Mouse (Mus musculus) heart, embryonic 11.5 days (tissue): Measurements from ENCODE around the gene Kdelr1. TPM values are rescaled to one million over a fixed set of nuclear protein-coding genes. Genes with fewer than 3 reads are reported as not detected.

Source experiments
- ATAC-seq: fragments of 200-750 bp; cut with Nextera tagmentation; replicated peaks from 2 replicates; pipeline ENCODE4 v1.8.0; 2017; ENCODE audit warnings: moderate library complexity; ENCODE audit not compliant: insufficient number of reproducible peaks, low FRiP score, low TSS enrichment
- H3K27ac ChIP-seq: fragments of 300-500 bp; sonication (generic); 2 replicates; pipeline ENCODE4 v1.5.1; 2014; ENCODE audit warnings: mild to moderate bottlenecking, low read depth, low read length
- H3K27me3 ChIP-seq: fragments of 300-500 bp; sonication (generic); 2 replicates; pipeline ENCODE4 v1.6.1; 2014; ENCODE audit warnings: mild to moderate bottlenecking, low read length, mixed read lengths; ENCODE audit not compliant: control insufficient read depth, insufficient read depth
- H3K36me3 ChIP-seq: fragments of 300-500 bp; sonication (generic); 2 replicates; pipeline ENCODE4 v1.6.1; 2014; ENCODE audit warnings: mild to moderate bottlenecking, low read length, moderate library complexity, mixed read lengths; ENCODE audit not compliant: control insufficient read depth, insufficient read depth
- H3K4me1 ChIP-seq: fragments of 300-500 bp; sonication (generic); 2 replicates; pipeline ENCODE4 v1.6.1; 2014; ENCODE audit warnings: low read length; ENCODE audit not compliant: control insufficient read depth, insufficient read depth
- H3K4me2 ChIP-seq: fragments of 300-500 bp; sonication (generic); 2 replicates; pipeline ENCODE4 v1.6.1; 2014; ENCODE audit warnings: mild to moderate bottlenecking, moderate library complexity
- H3K4me3 ChIP-seq: fragments of 300-500 bp; sonication (generic); 2 replicates; pipeline ENCODE4 v1.5.1; 2014; ENCODE audit warnings: low read depth, low read length
- H3K9ac ChIP-seq: fragments of 300-500 bp; sonication (generic); 2 replicates; pipeline ENCODE4 v1.6.1; 2014; ENCODE audit warnings: mild to moderate bottlenecking, low read depth, low read length, moderate library complexity
- H3K9me3 ChIP-seq: fragments of 300-500 bp; sonication (generic); replicated peaks from 2 replicates; pipeline ENCODE4 v1.6.1; 2016; ENCODE audit warnings: low read length; ENCODE audit not compliant: control insufficient read depth
- WGBS: fragments of 180-500 bp; shearing (Covaris S2); extraction: QIAGEN DNeasy Blood & Tissue Kit; methylation state at CpG from one replicate; pipeline ENCODE4 v1.1.7; 2014; ENCODE audit not compliant: insufficient replicate concordance; 5-methylcytosine and 5-hydroxymethylcytosine counted together
- polyA plus RNA-seq: library from polyadenylated mRNA; unstranded; fragments of >200 nt; fragmentation: Nextera tagmentation; extraction: Ambion mirVana; gene quantifications from 2 replicates; pipeline ENCODE4 v1.2.1, GENCODE M21; 2014

Kdelr1 gene
- 76.0 and 115 TPM in 2 replicates for polyA plus RNA-seq

GRCm38 (mm10) chr7:45872624-45873023 lies at the start of gene Kdelr1:
TSS of gene Kdelr1 (plus strand) at chr7:45872772.
- H3K27me3 ChIP-seq = peaks cover 44% of the 10 kb centered on the region
- peak within 1 kb of the TSS; percentile 92 for H3K4me2 ChIP-seq
- no peaks in the 10 kb centered on the region for H3K9me3 ChIP-seq
- H3K27ac ChIP-seq = peak within 1 kb of the TSS; percentile 87
- peak within 1 kb of the TSS; percentile 97 for H3K9ac ChIP-seq
- H3K4me3 ChIP-seq = peak within 1 kb of the TSS; percentile 91
- peaks cover 26% of the 10 kb centered on the region for H3K36me3 ChIP-seq
- peaks cover 31% of the 10 kb centered on the region for H3K4me1 ChIP-seq
- 1% methylated on average over 17 of the region's 18 CpGs for WGBS
- ATAC-seq = peak; percentile 70

GRCm38 (mm10) chr7:45824598-45824997 lies 48.0 kb upstream of the Kdelr1 start, which contains the start of gene Kcnj14:
TSS of gene Kcnj14 (minus strand) at chr7:45824782.
- WGBS = 52% methylated on average over 7 of the region's 7 CpGs

GRCm38 (mm10) chr7:45826631-45827030 lies 45.9 kb upstream of the Kdelr1 start:
- Histone ChIP-seq H3K36me3 (peaks cover 22% of the 10 kb centered on the region), H3K4me1 (peaks cover 6% of the 10 kb centered on the region; the same call in 1 of the 2 replicates), H3K9me3 (no peaks in the 10 kb centered on the region), H3K4me2 (no peak overlapping the region), H3K9ac (no peak overlapping the region), H3K27ac (no peak overlapping the region), H3K27me3 (peaks cover 5% of the 10 kb centered on the region), H3K4me3 (no peak overlapping the region)
- ATAC-seq = no peak
- WGBS = 88% methylated on average over 7 of the region's 7 CpGs

More at GRCm38 (mm10) chr7:45824598-45824997, 48.0 kb upstream of the Kdelr1 start, which contains the start of gene Kcnj14:
- H3K9ac ChIP-seq = no peak within 1 kb of the TSS
- no peak within 1 kb of the TSS for H3K4me2 ChIP-seq
- H3K27ac ChIP-seq = no peak within 1 kb of the TSS
- H3K4me3 ChIP-seq = no peak within 1 kb of the TSS
- H3K4me1 ChIP-seq = peaks cover 4% of the 10 kb centered on the region
- H3K27me3 ChIP-seq = no peaks in the 10 kb centered on the region
- no peak for ATAC-seq
- H3K9me3 ChIP-seq = no peaks in the 10 kb centered on the region
- peaks cover 22% of the 10 kb centered on the region for H3K36me3 ChIP-seq

- WGBS = 0% methylated on average over 35 of the region's 35 CpGs
- Histone ChIP-seq H3K4me1 (peaks cover 11% of the 10 kb centered on the region), H3K36me3 (peaks cover 19% of the 10 kb centered on the region)
Measured at GRCm38 (mm10) chr7:45830427-45831127, 42.0 kb upstream of the Kdelr1 start, which contains the start of gene Grwd1. TSS of gene Grwd1 (minus strand) at chr7:45830944.

GRCm38 (mm10) chr7:45831128-45831525 lies 41.4 kb upstream of the Kdelr1 start:
- peaks cover 48% of the 10 kb centered on the region for H3K27me3 ChIP-seq
- H3K36me3 ChIP-seq = peaks cover 15% of the 10 kb centered on the region
- H3K4me1 ChIP-seq = peaks cover 11% of the 10 kb centered on the region
- no peaks in the 10 kb centered on the region for H3K9me3 ChIP-seq
- H3K27ac ChIP-seq = no peak overlapping the region
- H3K4me2 ChIP-seq = peak overlapping the region; percentile 74
- ATAC-seq = no peak
- 19% methylated on average over 5 of the region's 5 CpGs for WGBS
- peak overlapping the region; percentile 94 for H3K4me3 ChIP-seq
- no peak overlapping the region for H3K9ac ChIP-seq

More at GRCm38 (mm10) chr7:45830427-45831127, 42.0 kb upstream of the Kdelr1 start, which contains the start of gene Grwd1:
- no peak within 1 kb of the TSS; the same call in 1 of the 2 replicates for H3K27ac ChIP-seq
- no peaks in the 10 kb centered on the region for H3K9me3 ChIP-seq
- peaks cover 45% of the 10 kb centered on the region for H3K27me3 ChIP-seq
- peak; percentile 60 for ATAC-seq
- peak within 1 kb of the TSS; percentile 94 for H3K4me3 ChIP-seq
- peak within 1 kb of the TSS; percentile 74 for H3K4me2 ChIP-seq
- peak within 1 kb of the TSS; percentile 84 for H3K9ac ChIP-seq

GRCm38 (mm10) chr7:45832428-45832827 lies 40.1 kb upstream of the Kdelr1 start:
- WGBS = 9% methylated on average over 30 of the region's 30 CpGs
- Histone ChIP-seq H3K4me1 (peaks cover 11% of the 10 kb centered on the region), H3K4me3 (peak overlapping the region; percentile 47; the same call in 1 of the 2 replicates), H3K9me3 (no peaks in the 10 kb centered on the region), H3K27ac (no peak overlapping the region), H3K4me2 (peak overlapping the region; percentile 67), H3K9ac (no peak overlapping the region), H3K27me3 (peaks cover 48% of the 10 kb centered on the region), H3K36me3 (peaks cover 7% of the 10 kb centered on the region)
- no peak for ATAC-seq

GRCm38 (mm10) chr7:45833148-45833790 lies 39.3 kb upstream of the Kdelr1 start:
- H3K27me3 ChIP-seq = peaks cover 51% of the 10 kb centered on the region

GRCm38 (mm10) chr7:45833924-45834323 lies 38.6 kb upstream of the Kdelr1 start:
- WGBS = under 1% methylated on average over 31 of the region's 31 CpGs
- Histone ChIP-seq H3K27me3 (peaks cover 51% of the 10 kb centered on the region), H3K36me3 (0 out of 2 replicates have a peak, but pooled peaks cover 2% of the 10 kb centered on the region), H3K9me3 (no peaks in the 10 kb centered on the region), H3K4me2 (peak overlapping the region; percentile 67), H3K27ac (no peak overlapping the region), H3K4me1 (peaks cover 11% of the 10 kb centered on the region), H3K9ac (peak overlapping the region; percentile 39; the same call in 1 of the 2 replicates), H3K4me3 (peak overlapping the region; percentile 47)
- ATAC-seq = no peak

More at GRCm38 (mm10) chr7:45833148-45833790, 39.3 kb upstream of the Kdelr1 start:
- Histone ChIP-seq H3K36me3 (0 out of 2 replicates have a peak, but pooled peaks cover 2% of the 10 kb centered on the region), H3K9ac (0 out of 2 replicates have a peak overlapping the region, but pooled peaks have one; percentile 39), H3K4me3 (peak overlapping the region; percentile 47), H3K4me2 (peak overlapping the region; percentile 67), H3K4me1 (peaks cover 11% of the 10 kb centered on the region), H3K9me3 (no peaks in the 10 kb centered on the region), H3K27ac (no peak overlapping the region)
- ATAC-seq = no peak
- under 1% methylated on average over 52 of the region's 86 CpGs for WGBS
